Mouse (Mus musculus): Measurements from ENCODE around the gene Cpt1a. TPM values are rescaled to one million over a fixed set of nuclear protein-coding genes. Genes with fewer than 3 reads are reported as not detected.
A peak's percentile ranks its signal among the peaks of the same experiment; 100 is the strongest.

Cpt1a gene
- polyA plus RNA-seq, 1 experiment from 2014 or later: 16.1 TPM

GRCm38 (mm10) chr19:3307175-3307949 is 14.8 kb upstream of the Cpt1a start:
- Histone ChIP-seq H3K9me3 (no peaks in the 10 kb centered on the region), H3K4me2 (no peak overlapping the region), H3K9ac (no peak overlapping the region), H3K4me3 (no peak overlapping the region), H3K27ac (no peak overlapping the region), H3K4me1 (no peaks in the 10 kb centered on the region), H3K27me3 (replicated peaks) (no peaks in the 10 kb centered on the region), H3K36me3 (replicated peaks) (no peaks in the 10 kb centered on the region)
- WGBS: 49% methylated on average over 16 of the region's 16 CpGs
- no peak for ATAC-seq (replicated peaks)

GRCm38 (mm10) chr19:3319341-3319740 is 2.8 kb upstream of the Cpt1a start:
- Histone ChIP-seq H3K9me3 (no peaks in the 10 kb centered on the region), H3K4me1 (peaks cover 22% of the 10 kb centered on the region), H3K36me3 (replicated peaks) (no peaks in the 10 kb centered on the region), H3K27me3 (replicated peaks) (peaks cover 33% of the 10 kb centered on the region), H3K9ac (no peak overlapping the region), H3K27ac (no peak overlapping the region), H3K4me3 (no peak overlapping the region), H3K4me2 (no peak overlapping the region)
- 90% methylated on average over 2 of the region's 2 CpGs for WGBS
- ATAC-seq (replicated peaks): no peak

- no peak overlapping the region for H3K4me3 ChIP-seq
- H3K4me1 ChIP-seq: peaks cover 30% of the 10 kb centered on the region
- H3K4me2 ChIP-seq: no peak overlapping the region
- H3K9me3 ChIP-seq: no peaks in the 10 kb centered on the region
- WGBS: 79% methylated on average over 7 of the region's 7 CpGs
- no peak overlapping the region for H3K9ac ChIP-seq
- H3K27ac ChIP-seq: no peak overlapping the region
- ATAC-seq (replicated peaks): no peak
- H3K27me3 ChIP-seq (replicated peaks): peaks cover 33% of the 10 kb centered on the region
- no peaks in the 10 kb centered on the region for H3K36me3 ChIP-seq (replicated peaks)
These were observed 2.0 kb upstream of the Cpt1a start for GRCm38 (mm10) chr19:3320086-3320485.

GRCm38 (mm10) chr19:3320801-3321200 is 1.3 kb upstream of the Cpt1a start:
- Histone ChIP-seq H3K27me3 (replicated peaks) (peaks cover 33% of the 10 kb centered on the region), H3K27ac (no peak overlapping the region), H3K4me1 (peaks cover 37% of the 10 kb centered on the region), H3K36me3 (replicated peaks) (no peaks in the 10 kb centered on the region), H3K4me2 (no peak overlapping the region), H3K9me3 (no peaks in the 10 kb centered on the region), H3K9ac (no peak overlapping the region), H3K4me3 (no peak overlapping the region)
- WGBS: 77% methylated on average over 3 of the region's 3 CpGs
- ATAC-seq (replicated peaks): no peak

- peaks cover 33% of the 10 kb centered on the region for H3K27me3 ChIP-seq (replicated peaks)
- no peaks in the 10 kb centered on the region for H3K36me3 ChIP-seq (replicated peaks)
- H3K27ac ChIP-seq: no peak overlapping the region
- 12% methylated on average over 11 of the region's 11 CpGs for WGBS
- no peak for ATAC-seq (replicated peaks)
- H3K9ac ChIP-seq: no peak overlapping the region
- no peaks in the 10 kb centered on the region for H3K9me3 ChIP-seq
- no peak overlapping the region for H3K4me2 ChIP-seq
- H3K4me3 ChIP-seq: no peak overlapping the region
- peaks cover 44% of the 10 kb centered on the region for H3K4me1 ChIP-seq
These were observed 517 bp upstream of the Cpt1a start for GRCm38 (mm10) chr19:3321617-3322016.

- 0 out of 2 replicates have a peak overlapping the region, but pooled peaks have one; percentile 39 for H3K27ac ChIP-seq
- under 1% methylated on average over 47 of the region's 47 CpGs for WGBS
These were observed 1.1 kb downstream of the Cpt1a start for GRCm38 (mm10) chr19:3323201-3323621.

GRCm38 (mm10) chr19:3323753-3324270 is 1.7 kb downstream of the Cpt1a start:
- Histone ChIP-seq H3K27me3 (replicated peaks) (peaks cover 33% of the 10 kb centered on the region), H3K36me3 (replicated peaks) (no peaks in the 10 kb centered on the region), H3K27ac (peak overlapping the region; percentile 85; the same call in 1 of the 2 replicates), H3K9me3 (no peaks in the 10 kb centered on the region), H3K4me2 (peak overlapping the region; percentile 93), H3K4me3 (peak overlapping the region; percentile 46), H3K9ac (peak overlapping the region; percentile 45), H3K4me1 (peaks cover 44% of the 10 kb centered on the region)
- ATAC-seq (replicated peaks): no peak; the same call in none of the 2 replicates
- WGBS: under 1% methylated on average over 34 of the region's 34 CpGs

More at GRCm38 (mm10) chr19:3323201-3323621, 1.1 kb downstream of the Cpt1a start:
- H3K4me3 ChIP-seq: peak overlapping the region; percentile 46
- peaks cover 44% of the 10 kb centered on the region for H3K4me1 ChIP-seq
- peaks cover 33% of the 10 kb centered on the region for H3K27me3 ChIP-seq (replicated peaks)
- peak overlapping the region; percentile 45 for H3K9ac ChIP-seq
- no peaks in the 10 kb centered on the region for H3K36me3 ChIP-seq (replicated peaks)
- H3K4me2 ChIP-seq: peak overlapping the region; percentile 93
- ATAC-seq (replicated peaks): peak; percentile 71
- no peaks in the 10 kb centered on the region for H3K9me3 ChIP-seq

GRCm38 (mm10) chr19:3324271-3324811 is 2.2 kb downstream of the Cpt1a start:
- ATAC-seq (replicated peaks): no peak
- Histone ChIP-seq H3K4me3 (peak overlapping the region; percentile 46), H3K9me3 (no peaks in the 10 kb centered on the region), H3K9ac (no peak overlapping the region; the same call in 1 of the 2 replicates), H3K36me3 (replicated peaks) (no peaks in the 10 kb centered on the region), H3K4me1 (peaks cover 44% of the 10 kb centered on the region), H3K27me3 (replicated peaks) (peaks cover 33% of the 10 kb centered on the region), H3K27ac (peak overlapping the region; percentile 85), H3K4me2 (peak overlapping the region; percentile 93)
- 4% methylated on average over 17 of the region's 17 CpGs for WGBS

GRCm38 (mm10) chr19:3324931-3325711 is 3.0 kb downstream of the Cpt1a start:
- under 1% methylated on average over 59 of the region's 59 CpGs for WGBS
- Histone ChIP-seq H3K9me3 (no peaks in the 10 kb centered on the region), H3K9ac (peak overlapping the region; percentile 30), H3K4me1 (peaks cover 44% of the 10 kb centered on the region), H3K4me2 (peak overlapping the region; percentile 93), H3K4me3 (peak overlapping the region; percentile 46), H3K27ac (peak overlapping the region; percentile 85), H3K27me3 (replicated peaks) (peaks cover 27% of the 10 kb centered on the region), H3K36me3 (replicated peaks) (no peaks in the 10 kb centered on the region)
- ATAC-seq (replicated peaks): peak; percentile 76

- ATAC-seq (replicated peaks): peak; percentile 10; the same call in 1 of the 2 replicates
- Histone ChIP-seq H3K4me1 (peaks cover 44% of the 10 kb centered on the region), H3K9me3 (no peaks in the 10 kb centered on the region), H3K27me3 (replicated peaks) (peaks cover 27% of the 10 kb centered on the region), H3K4me2 (peak overlapping the region; percentile 93), H3K27ac (peak overlapping the region; percentile 85), H3K9ac (peak overlapping the region; percentile 30; the same call in 1 of the 2 replicates), H3K36me3 (replicated peaks) (no peaks in the 10 kb centered on the region), H3K4me3 (peak overlapping the region; percentile 46)
- WGBS: 21% methylated on average over 15 of the region's 15 CpGs
These were observed 3.8 kb downstream of the Cpt1a start for GRCm38 (mm10) chr19:3325771-3326478.

GRCm38 (mm10) chr19:3326479-3327047 is 4.4 kb downstream of the Cpt1a start:
- no peak for ATAC-seq (replicated peaks)
- Histone ChIP-seq H3K36me3 (replicated peaks) (no peaks in the 10 kb centered on the region), H3K27me3 (replicated peaks) (peaks cover 24% of the 10 kb centered on the region), H3K4me1 (peaks cover 44% of the 10 kb centered on the region), H3K9me3 (no peaks in the 10 kb centered on the region), H3K4me3 (no peak overlapping the region), H3K9ac (no peak overlapping the region), H3K27ac (peak overlapping the region; percentile 85), H3K4me2 (no peak overlapping the region)
- 80% methylated on average over 12 of the region's 12 CpGs for WGBS
